Mouse (Mus musculus) adrenal gland, adult 2 months (tissue): ENCODE data around the gene Gm20518. TPM values are rescaled to one million over a fixed set of nuclear protein-coding genes. Genes with fewer than 3 reads are reported as not detected.

Experiments used
- DNase-seq: peaks from one replicate; pipeline ENCODE4 v3.0.0; 2021
- polyA plus RNA-seq: library from polyadenylated mRNA; depleted of rRNA; stranded (reverse); fragments of >200 nt; gene quantifications from 2 replicates; pipeline ENCODE4 v1.2.3, GENCODE M21; 2012
- total RNA-seq, 2 experiments: library from RNA; stranded (reverse); gene quantifications; 2 replicates each; pipeline ENCODE4 v1.2.3; 2021

Gm20518 gene
- total and polyA plus RNA-seq, 3 experiments = 0.09 to 0.67 TPM; not detected in 1

DNA sequence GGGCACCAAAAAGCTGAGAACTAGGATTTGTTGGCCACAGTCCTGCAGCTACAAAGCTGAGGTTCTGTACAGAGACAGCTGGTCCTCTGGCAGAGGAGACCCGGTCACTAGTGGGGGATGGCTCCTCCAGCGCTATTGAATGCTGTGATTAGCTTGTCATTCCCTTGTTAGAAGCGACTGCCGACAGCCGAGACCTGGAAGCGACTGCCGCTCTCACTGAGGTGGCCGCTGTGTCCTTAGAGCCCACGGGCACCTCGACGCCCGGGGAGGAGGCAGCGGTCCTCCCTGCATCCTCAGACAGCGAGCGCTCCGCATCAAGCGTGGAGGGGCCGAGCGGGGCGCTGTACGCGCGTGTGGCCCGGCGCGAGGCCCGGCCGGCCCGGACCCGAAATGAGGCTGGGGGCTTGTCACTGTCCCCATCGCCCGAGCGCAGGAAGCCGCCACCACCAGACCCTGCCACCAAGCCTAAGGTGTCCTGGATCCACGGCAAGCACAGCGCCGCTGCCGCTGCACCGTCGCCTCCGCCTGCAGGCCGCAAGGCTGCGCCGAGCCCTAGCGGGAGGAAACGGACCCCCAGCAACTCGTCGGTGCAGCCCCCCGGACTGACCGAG is 84.8 kb downstream of the Gm20518 start:
- DNase-seq = no peak

DNA sequence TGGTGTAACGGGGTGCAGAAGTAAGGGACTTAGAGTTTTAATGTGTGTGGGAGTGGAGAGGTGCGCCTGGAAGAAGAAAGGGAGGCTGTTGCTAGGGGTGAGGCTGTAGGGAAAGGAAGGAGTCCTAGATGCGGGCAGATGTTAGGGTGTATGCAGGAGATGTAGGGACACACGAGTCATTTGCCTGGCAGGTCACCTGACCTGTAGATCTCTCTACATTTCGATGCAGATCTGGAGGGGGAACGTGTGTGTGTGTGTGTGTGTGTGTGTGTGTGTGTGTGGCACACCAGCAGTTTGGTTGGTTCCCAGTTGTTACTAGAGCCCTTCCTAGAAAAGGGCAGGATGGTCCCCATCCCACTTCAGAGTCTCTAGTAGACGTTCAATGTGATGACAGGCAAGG is 86.5 kb downstream of the Gm20518 start:
- no peak for DNase-seq

DNA sequence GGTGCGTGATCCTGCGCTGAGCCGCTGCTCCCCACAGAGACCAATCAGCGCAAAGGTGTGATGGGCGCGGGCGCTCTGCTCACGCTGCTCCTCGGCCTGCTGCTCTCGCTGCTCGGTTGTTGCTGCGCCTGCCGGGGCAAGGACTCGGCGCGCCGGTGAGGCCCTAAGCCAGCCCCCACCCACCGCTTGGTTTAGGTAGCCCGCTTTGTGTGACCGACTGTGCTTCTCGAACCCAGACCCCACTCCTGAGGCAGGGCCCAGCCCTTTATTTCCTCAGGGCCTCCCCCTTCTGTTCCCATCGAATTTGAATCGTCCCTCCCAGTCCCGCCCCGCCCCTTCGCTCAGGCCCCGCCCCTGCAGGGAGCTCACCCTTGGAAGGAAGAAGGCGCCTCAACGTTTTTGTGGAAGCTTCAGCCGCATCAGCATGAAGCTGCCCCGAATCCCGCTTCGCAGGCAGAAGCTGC is 87.0 kb downstream of the Gm20518 start:
- DNase-seq = peak; percentile 65

DNA sequence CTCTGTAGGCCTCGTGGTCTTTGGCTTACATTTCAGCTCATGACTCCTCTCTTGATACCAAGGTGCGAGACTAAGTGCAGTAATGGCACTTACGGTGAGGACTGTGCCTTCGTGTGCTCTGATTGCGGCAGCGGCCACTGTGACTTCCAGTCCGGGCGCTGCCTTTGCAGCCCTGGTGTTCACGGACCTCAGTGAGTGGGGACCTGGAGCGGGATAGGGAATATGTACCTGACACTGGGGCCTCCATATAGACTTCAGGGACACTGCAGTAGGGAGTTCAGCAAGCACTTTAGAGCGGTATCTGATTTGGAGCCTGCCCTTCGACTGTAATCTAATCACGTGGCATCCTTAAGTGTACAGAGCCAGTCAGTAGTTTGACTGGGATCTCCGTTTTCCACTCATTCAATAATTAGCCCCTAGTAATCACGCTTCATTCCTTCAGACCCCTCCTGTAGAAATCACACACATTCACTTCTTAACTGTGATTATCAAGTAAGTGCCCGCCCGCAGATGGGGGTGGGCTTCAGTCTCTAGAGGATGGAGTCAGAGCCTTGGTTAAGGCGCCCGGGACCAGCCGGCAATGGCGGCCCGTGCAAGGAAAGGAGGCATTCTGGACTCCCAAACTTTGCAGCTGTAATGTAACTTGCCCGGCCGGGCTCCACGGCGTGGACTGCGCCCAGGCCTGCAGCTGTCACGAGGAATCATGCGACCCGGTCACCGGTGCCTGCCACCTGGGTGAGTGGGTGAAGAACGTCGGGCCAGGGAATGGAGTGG is 87.6 kb downstream of the Gm20518 start:
- DNase-seq = no peak

DNA sequence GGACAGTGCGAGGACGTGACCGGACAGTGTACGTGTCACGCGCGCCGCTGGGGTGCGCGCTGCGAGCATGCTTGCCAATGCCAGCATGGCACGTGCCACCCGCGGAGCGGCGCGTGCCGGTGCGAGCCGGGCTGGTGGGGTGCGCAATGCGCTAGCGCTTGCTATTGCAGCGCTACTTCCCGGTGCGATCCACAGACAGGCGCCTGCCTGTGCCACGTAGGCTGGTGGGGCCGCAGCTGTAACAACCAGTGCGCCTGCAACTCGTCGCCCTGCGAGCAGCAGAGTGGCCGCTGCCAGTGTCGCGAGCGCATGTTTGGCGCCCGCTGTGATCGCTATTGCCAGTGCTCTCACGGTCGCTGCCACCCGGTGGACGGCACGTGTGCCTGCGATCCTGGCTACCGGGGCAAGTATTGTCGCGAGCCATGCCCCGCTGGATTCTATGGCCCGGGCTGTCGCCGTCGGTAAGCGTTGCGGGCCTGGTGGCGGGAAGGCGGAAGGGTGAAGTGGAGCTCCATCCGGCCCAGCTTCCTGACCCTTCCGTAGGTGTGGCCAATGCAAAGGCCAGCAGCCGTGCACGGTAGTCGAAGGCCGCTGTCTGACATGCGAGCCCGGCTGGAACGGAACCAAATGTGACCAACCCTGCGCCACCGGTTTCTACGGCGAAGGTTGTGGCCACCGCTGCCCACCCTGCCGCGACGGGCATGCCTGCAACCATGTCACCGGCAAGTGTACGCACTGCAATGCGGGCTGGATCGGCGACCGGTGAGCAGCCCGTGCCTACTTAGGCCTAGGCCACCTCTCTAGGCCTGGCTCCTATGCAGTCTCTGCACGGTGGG is 88.4 kb downstream of the Gm20518 start:
- peak; percentile 79 for DNase-seq

DNA sequence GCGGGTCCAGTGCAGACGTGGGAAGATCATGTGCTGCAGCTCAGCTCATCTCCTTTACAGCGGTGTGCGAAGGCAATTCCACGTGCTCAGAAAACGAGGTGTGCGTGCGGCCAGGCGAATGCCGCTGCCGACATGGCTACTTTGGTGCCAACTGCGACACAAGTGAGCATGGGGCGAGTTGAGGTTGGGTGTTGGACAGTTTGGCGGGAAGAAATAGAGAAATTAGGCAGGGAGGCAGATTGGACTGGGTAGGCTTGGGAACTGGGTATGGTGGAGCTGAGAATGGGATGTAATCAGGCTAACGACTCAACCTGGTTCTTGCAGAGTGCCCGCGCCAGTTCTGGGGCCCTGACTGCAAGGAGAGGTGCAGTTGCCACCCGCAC is 89.0 kb downstream of the Gm20518 start:
- DNase-seq = no peak

DNA sequence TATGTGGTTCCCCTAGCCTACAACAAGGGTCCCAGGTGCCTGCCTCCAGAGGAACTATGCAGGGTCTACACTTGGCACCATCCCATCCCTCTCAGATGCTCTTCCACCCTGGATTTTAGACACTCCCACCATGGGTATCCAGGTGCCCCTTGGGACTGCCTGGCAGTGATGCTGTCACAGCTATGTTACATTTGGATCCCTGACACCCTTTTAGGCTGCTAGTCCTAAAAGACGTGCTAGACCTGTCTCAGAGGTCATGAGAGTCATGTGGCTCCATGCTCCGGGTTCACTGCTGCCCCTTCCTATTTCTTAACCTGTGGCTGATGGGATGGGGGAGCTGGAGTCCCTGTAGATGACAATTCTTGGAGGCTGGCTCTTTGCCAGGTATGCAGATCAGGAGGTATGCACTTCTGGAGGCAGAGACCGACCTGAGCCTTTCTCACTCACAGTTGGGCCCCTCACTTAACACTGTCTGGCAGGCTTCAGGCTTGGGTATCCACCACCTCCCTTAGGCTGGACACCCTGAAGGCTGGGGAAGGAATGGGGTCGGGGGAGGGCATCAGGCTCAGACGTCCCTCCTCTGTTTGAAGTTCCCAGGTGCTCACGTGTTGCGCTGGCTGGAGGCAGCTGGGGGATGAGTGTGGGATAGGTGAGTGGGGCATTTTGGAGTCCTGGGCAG is 89.6 kb downstream of the Gm20518 start:
- no peak for DNase-seq

DNA sequence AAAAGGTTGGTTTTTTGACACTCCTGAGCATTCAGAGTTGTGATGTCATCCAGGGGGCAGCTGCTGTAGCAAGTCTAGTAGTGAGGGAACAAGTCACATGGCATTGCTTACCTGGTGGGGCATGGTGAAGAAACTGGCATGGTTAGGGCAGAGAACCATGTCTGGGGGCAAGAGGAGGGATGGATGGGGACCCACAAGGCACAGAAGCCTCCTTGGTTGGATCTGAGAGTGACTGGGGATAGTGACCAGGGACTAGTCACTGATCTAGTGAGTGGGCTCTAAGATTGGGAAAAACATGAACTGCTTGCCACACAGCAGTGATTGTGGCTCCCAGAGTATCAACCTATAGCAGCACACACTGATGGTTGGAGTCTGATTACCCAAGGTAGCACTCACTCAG is 91.9 kb downstream of the Gm20518 start:
- DNase-seq = no peak

DNA sequence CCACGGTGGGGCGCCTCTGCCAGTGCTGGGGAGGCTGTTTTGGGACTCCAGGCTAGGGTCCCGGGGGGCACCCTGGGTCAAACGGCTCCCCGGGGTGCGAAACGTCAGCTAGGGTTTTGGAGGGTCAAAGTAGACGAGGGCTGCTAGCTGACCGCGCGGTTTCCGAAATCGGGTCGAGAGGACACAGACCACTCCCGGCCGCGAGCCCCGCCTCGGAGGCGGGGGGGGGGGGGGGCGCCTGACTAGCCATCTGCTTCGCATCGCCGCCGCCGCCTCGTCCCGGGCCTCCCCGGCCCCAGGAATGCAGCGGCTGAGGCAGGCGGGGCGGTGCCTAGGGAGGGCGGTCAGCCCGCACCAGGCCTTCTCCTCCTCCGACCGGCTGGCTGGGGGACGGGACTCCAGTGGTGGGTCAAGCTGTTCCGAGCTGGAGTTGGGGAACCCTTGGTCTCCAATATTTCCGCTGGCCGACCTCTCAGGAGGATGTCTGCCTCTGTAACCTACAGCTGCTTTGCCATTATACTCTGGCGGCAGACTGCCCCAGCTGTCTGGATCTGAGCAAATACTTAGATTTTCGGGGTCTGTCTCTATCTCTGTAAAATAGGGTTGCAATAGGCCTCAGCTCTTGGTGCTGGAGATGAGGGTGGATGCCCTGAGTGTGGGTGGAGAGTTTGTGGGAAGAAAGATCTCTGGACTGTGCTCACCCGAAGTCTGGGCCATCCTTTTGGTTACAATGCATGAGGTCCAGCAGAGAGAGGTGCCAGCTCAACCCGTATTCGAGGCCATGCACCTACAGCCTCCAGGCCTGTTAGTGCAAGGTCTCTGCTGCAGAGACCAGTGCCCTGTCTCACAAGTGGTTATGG is 92.9 kb downstream of the Gm20518 start:
- DNase-seq = peak; percentile 42

DNA sequence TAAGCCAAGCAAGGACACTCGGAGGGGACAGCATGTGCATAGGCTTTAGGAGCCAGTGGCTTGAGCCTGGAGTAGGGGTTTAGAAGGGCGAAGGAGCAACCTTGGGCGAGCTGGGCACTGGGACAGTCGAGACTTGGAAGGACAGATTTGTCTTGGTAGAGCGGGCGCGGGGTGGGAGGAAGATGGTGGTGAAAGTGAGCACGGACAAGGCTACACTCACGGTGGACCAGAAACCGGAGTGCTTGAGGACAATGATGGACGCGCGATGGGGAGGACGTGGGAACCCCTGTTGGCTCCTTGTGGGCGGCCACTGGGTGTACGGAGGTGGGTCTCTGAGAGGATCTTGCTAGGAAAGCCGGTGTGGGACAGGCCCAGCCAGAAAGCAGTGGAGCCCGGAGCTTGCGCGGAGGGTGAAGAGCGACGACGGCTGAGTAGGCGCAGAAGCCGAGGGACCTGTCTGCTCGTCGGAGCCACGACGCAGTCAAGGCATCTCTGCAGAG is 93.6 kb downstream of the Gm20518 start:
- DNase-seq = peak; percentile 25

DNA sequence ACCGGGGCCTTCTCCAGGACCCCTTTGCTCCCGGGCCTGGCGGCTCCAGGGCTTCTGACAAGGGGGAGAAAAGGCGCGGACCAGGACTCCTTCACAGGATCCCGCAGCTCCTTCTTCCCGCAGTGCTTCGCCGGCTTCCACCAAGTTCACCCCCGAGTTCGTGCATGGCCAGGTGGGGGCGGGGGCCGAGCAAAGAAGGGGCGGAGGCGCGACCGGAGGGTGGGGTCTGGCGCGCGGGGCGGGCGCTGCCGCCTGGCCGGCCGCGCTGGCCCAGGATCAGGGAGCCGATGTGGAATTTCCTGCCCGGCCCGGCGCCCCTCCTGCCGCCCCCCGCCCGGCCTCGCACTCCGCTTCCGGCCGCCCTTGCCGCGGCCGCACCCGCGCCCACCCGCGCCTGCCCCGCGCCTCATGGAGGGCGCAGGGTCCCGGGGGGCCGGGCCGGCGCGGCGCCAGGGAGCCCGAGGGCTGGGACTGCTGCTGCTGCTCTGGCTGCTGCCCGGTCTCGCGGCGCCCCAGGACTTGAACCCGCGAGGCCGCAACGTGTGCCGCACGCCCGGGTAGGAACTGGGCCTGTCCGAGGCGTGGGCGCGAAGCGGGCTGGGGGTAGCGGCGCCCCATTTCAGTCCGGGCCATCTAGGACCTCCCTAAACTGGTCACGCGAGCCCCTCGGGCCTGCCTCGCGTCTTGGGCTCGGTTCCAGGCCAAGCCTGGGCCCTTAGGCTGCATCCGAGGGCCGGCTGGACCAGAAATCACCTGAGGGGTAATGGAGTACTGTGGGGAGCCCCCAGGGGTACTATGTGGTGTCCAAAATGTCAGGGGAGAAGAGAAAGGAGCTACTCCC is 94.3 kb downstream of the Gm20518 start, which contains the start of gene Scarf2:
Scarf2 (plus strand) TSS at position 312 of the 841 bp plus-strand sequence.
- DNase-seq = peak; percentile 55

DNA sequence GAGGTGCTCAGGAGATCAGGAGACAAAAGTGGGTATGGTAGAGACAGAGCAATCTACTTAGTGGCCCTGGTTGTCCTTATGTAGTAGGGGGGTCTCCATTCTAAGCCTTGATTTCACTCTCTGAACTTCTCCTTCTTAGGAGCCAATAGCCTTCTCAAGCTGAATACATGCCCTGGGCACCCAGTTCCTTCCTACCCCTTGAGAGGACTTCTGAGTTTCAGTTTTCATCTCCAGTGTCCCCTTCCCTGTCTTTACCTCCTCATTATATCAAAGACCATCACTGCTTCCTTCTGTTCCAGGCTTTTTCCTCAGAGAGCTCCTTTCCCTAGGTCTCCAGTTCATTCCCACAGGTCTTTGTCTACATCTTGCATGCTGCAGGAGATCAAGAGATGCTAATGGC is 95.0 kb downstream of the Gm20518 start:
- no peak for DNase-seq

DNA sequence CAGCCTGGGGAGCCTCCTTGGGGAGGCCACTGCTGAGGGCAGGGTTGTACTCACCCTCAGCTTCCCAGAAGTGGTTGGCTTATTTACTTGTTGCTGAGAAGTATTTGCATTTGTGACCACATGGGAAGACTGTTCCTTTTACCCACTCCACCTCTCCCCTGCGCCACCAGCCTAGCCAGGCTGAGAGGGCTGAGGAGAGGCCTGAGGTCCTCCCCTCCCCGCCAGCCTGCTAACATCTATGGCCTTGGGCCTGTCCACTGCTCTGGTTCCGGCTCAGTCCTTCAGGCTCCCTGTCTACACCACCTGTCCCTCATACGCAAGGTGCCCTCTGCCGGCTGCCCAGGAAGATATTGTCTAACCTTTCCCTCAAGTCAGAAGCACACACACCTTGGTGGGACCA is 95.8 kb downstream of the Gm20518 start:
- DNase-seq = no peak

DNA sequence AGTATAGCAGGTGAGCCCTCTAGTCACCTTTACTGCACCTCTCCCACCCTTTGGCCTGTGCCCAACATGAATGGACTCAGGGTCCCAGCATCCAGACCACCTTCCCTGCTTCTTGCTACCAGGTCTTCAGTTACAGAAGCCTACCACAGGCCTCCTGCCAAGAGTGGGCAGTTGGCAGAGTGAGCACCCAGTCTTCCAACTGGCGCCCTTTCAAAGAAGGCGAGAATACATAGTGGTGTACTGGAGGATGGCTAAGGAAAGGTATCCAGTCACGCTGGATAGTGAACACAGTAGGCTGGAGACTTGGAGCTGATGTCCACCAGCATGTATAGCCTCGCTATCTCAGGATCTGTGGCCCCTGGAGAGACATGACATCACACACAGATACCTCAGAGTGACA is 97.4 kb downstream of the Gm20518 start:
- DNase-seq = no peak

DNA sequence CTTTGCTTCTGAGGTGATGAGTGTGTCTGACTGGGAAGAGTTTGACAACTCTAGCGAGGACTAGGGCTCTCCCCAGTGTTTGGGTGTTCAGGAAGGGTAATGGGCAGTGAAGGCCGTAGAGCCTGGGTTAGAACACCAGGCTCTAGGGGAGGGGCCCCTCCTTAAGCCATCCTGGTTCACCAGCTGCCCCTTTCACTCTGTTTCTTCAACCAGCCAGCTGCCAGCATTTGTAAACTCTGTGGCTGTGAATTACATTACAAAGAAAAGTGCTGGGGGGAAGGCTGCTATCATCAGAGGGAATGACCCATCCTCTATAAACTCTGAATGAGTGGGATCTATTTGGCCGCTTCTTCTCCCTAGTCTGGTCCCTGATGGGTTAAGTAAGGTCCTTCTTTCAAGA is 98.7 kb downstream of the Gm20518 start:
- no peak for DNase-seq

DNA sequence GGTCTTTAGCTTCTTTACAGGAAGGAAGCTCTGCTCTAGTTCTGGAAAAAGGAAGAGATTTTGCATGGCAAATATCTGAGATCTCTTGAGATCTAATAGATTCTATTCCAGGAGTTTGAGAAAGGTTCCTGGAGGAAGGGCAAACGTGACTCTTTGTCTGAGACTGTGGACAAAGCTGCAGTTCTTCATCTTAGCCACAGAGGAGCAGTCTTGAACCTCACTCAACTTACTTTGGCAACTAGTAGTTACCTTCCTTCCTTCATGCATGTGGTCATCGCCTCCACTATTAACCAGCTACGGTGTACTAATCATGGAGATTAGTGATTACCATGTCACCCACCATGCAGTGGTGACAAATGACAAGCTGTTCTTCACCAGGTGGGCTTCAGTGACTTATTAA is 106.1 kb downstream of the Gm20518 start:
- no peak for DNase-seq
